Mouse (Mus musculus) cerebellum, postnatal 4 days (tissue): ENCODE results near the gene AC109138.7.

ENCODE experiments used
- DNase-seq, 2 experiments: peaks; one replicate each; pipeline ENCODE4 v3.0.0; 2022; ENCODE audit warnings: low spot score in 2 of 2, mixed read lengths in 1 of 2

AC109138.7 gene

DNA sequence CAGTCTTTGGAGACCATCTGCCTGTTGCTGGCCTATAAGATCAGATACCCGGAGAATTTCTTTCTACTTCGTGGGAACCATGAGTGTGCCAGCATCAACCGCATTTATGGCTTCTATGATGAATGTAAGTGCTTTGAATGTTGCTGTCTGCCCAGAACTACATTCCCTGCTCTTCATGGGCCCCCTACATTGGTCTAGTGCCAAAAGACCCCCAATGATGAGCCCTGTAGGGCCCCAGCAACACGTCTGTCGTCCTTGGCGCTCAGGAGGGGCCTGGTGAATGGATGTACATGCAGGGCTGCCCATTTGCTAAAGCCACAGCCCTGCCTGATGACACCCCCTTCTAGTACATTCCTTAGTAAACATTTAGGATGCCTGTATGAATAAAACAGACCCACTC lies 21.0 kb upstream of the AC109138.7 start:
- no peak for DNase-seq

DNA sequence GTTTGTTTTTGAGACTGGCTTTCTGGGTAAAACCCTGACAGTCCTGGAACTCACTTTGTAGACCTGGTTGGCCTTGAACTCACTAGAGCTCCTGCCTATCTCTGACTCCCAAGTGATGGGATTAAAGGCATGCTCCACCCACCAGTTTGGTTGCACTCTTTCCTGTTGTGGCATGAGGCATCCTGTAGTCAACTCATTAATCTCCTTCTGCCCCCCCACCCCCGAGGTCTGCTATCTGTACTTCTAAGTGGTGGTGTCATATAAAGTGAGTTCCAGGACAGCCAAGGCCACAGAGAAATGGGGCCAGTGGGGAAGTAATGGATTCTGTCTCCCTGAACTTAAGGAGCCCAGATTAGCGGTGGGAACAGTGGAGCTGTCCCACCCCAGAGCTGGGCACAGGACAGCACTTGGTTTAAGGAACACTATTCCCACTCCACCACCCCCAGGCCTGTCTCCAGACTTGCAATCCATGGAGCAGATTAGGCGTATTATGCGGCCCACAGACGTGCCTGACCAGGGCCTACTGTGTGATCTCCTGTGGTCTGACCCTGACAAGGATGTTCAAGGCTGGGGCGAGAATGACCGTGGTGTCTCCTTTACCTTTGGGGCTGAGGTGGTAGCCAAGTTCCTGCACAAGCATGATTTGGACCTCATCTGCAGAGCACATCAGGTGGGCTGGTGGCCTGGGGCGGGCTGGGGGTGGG lies 20.0 kb upstream of the AC109138.7 start:
- DNase-seq, result no peak

DNA sequence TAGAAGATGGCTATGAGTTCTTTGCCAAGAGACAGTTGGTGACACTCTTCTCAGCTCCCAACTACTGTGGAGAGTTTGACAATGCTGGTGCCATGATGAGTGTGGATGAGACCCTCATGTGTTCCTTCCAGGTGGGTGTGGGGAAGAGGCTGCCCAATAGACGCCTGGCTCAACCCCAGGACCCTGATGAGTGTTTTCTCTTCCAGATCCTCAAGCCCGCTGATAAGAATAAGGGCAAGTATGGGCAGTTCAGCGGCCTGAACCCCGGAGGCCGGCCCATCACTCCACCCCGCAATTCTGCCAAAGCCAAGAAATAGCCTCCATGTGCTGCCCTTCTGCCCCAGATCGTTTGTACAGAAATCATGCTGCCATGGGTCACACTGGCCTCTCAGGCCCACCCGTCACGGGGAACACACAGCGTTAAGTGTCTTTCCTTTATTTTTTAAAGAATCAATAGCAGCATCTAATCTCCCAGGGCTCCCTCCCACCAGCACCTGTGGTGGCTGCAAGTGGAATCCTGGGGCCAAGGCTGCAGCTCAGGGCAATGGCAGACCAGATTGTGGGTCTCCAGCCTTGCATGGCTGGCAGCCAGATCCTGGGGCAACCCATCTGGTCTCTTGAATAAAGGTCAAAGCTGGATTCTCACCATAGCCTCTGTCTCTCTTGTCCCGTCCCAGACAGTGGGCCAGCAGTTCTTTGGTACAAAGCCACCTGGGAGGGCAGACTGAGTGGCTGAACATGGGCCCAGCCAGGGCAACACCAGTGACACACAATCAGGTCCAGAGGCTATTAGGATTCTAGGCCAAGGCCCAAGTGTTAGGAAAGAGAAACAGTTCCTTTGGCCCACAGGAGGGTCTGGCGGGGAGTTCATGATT lies 19.1 kb upstream of the AC109138.7 start:
- DNase-seq, result peak in 1 of 2 experiments; percentile 89

DNA sequence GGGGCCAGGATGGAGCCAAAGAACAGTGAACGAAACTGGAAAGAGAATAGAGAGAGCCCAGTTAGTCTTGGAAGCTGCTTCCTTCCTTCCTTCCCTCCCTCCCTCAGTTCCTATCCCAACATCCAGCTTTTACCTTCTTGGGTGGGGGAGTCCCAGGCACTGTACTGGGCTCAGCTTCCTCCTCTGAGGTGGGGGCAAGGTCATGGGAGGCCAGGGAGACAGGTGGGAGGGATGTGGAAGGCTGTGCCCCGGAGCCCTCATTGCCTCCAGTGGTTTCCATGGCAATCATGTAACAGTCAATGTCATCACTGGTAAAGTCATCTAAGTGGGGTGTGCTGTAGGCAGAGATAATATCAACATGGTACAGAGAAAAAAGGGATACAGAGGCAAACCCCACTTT lies 18.1 kb upstream of the AC109138.7 start:
- DNase-seq, result no peak

DNA sequence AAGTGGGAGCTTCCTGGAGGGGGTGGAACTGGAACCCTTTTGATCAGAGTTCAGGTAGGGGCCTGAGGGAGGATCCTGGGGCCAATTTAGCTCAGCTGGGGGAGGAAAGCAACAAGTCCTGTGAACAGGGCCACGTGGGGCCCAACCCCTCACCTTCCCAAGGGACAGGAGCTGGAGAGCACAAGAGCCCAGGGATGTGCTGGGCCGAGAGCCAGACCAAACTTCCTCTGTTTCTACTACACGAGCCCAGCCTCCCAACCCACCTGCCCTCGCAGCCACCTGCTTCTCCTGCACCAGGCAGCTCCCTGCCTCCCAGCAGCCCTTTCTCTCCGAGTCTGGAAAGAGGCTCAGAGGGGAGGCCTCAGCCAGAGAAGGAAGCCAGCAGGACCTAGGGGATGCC lies 17.6 kb upstream of the AC109138.7 start:
- DNase-seq, result no peak

DNA sequence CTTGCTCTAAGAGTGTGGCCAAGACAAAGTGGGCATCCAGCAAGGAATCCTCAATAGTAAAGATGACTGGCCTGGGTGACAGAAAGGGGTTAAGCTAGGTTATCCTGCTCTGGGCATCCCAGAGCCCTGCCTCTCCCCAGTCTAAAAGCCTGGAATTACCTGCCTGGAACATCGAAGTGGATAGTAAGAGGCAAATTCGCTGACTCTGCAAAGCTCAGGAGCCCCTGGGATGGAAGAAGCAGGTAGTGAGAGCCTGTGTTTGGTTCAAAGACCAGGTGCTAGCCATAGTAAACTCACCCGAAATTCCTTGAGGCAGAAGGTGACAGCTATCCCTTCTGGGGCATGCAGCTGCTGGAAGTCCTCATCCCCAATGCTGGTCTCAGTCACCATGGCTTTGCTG lies 17.0 kb upstream of the AC109138.7 start:
- no peak for DNase-seq

DNA sequence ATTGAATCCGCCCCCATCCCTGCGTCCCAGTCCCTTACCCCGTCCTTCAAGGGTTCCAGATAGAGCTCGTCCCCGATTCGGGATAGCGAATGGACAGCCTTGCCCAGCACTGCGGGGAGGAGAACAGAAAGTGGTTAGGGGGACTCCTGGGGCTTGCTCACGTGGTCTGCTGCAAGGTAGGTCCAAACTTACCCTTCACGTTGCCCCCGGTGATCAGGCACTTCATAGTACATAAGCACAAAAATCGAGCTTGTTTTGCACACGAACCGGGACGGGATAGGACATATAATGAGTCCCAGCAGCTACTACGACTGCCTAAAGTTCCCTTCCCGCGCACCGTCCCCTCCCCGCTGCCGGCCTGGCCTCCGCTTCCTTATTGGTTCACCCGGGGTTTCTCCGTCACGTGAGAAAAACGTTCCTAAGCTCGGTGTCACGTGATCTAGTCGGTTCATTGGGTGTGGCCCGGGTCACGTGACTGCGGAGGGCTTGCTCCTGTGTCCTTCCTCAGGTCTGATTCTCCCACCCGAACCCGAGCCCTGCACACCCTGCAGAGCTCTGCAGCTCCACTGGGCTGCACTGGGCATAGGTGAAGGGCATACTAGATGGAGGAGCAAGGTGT lies 12.8 kb upstream of the AC109138.7 start, which contains the start of gene Rad9a:
Gene Rad9a (minus strand): TSS at position 372 of the 619 bp plus-strand sequence.
- peak; percentile 79 to 93 for DNase-seq

DNA sequence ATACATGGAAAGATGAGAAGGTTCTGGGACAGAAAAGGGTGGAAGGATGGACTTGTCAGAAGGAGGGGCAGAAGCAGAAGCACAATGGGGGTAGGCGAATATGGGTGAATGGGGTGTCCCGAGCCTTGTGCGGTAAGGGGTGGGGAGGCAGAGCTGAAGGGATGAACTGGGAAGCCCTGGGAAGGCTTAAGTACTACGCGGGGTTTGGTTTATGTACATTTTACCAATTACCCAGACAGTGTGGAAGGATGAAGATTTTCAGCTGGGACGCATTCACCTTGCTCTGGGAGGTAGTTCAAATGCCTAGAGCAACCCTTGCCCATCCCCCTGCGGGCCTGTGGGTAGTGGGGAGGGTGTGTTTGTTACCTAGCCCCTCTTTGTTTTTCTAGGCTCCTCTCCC lies 12.0 kb upstream of the AC109138.7 start:
- DNase-seq, result no peak

DNA sequence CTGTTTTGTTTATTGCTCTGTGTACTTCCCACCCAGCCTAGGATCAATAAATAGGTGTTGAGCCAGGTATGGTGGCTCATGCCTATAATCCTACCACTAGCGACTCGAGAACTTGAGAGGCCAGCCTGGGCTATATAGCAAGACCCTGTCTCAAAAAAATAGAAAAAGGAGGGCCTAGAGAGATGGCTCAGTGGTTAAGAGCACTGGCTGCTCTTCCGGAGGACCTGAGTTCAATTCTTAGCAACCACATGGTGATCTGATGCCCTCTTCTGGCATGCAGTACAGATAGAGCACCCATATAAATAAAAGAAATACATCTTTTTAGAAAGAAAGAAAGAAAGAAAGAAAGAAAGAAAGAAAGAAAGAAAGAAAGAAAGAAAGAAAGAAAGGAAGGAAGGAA lies 11.0 kb upstream of the AC109138.7 start:
- no peak for DNase-seq

DNA sequence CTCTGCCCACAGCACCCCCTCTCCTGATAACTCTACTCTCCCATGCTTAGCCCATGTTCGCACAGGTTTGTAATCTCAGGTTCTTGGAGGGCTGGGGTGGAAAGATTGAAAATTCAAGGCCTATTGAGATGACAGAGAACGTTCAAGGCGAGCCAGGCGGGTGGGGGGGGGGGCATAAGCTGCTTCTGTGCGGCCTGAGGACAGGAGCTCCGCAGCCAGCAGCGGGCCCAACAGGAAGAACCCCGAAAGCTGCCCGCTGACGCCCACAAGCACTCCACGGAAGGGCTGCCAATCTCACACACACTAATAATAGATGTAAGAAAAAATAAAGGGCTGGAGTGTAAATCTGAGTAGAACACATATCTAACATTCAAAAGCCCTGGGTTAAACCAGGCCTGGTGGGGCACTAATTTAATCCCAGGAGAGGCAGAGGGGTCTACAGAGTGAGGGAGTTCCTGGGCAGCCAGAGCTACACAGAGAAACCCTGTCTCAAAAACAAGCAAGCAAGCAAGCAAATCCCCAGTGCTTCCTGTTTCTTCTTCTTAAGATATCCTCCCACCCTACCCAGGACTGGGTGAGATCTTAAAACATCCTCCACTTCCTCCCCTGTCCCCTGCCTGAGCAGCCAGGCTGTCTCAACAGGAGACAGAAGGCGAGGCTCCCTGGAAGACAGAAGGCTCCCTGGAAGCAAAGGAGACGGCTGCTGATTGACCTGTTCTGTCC lies 10.4 kb upstream of the AC109138.7 start:
- no peak for DNase-seq

DNA sequence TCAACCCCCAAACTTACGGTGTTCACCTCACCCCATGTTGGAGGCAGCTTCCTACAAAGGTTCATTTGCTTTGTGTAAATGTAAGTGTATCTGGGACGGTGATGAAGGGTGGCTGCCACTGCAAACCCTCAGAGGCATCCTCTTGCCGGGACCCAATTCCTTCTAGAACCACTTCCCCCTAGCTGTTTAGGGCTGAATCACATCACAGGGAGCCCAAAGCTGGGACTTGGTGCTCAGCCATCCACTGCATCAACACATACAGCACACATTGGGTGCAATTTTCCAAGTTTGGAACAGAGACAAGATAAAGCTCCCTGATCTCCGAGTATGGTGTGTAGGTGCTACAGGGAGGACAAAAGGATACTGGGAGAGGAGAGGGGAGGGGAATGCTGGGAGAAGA lies 9.3 kb upstream of the AC109138.7 start:
- DNase-seq, result no peak

DNA sequence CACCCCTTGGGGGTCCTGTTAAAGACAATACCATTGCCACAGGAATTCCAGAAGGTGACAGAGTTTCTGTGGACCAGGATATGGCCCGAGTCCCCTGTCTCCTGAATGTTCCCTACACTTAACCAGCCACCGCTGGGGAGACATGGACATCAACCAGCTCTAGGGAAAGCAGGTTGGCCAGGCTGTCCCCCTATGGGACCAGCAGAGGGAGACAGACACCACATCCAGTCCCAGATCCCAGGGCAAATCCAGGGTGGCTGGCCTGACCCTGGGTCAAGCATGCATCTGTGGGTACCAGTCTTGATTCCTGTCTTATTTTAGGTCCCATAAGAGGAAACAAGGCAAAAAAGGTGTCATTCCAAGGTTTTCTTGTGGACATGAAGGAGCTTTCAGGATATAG lies 7.2 kb upstream of the AC109138.7 start:
- DNase-seq, result peak in 1 of 2 experiments; percentile 57

DNA sequence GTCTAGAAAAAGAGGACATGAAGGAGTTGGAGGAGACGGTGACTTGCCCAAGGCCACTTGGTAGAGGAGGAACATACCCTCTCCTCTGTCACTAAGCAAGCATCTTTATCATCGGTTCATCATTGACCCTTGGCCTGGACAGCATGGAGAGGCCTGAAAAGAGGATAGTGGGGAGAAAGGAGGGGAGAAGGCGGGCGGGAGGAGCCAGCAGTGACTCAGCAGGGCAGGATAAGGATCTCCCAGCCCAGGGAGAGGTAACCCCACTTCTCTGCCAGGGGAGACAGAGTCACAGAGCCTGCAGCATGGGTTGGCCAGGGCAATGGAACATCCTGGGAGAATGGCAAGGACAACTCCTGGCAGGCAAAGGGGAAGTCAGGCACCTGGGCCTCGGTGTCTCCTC lies 5.6 kb upstream of the AC109138.7 start:
- DNase-seq, result no peak

DNA sequence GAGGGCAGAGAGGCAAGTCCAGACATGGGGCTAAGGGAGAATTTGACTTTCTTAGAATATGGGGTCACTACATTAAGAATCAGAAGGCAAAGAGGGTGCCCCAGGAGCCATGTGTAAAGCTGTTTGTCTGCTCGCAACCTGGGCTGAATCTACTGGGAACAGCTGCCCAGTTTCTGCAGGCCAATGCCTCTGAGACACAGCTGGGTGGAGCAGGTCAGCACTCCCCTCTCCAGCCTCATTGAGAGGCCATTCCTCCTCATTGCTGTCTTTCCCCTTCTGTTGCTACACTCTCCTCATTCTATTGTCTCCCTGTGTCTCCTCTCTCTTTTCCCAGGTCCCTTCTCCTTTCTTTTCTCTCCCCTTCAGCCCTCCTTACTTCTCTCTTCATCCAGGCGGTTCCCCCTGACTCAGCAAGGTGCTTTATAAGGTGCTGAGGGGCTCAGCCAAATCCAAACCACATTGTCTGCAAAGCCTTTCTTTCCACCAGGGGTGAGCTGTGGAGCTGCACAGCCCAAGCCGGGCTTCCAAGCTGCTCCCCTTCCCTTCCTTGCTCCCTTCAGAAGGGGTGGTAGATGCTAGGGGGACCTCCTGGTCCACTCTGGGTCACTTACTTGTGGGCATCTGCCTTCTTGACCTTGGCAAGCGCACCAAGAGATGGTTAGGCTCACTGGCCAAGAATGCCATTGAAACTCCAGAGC lies 2.1 kb upstream of the AC109138.7 start:
- no peak for DNase-seq

DNA sequence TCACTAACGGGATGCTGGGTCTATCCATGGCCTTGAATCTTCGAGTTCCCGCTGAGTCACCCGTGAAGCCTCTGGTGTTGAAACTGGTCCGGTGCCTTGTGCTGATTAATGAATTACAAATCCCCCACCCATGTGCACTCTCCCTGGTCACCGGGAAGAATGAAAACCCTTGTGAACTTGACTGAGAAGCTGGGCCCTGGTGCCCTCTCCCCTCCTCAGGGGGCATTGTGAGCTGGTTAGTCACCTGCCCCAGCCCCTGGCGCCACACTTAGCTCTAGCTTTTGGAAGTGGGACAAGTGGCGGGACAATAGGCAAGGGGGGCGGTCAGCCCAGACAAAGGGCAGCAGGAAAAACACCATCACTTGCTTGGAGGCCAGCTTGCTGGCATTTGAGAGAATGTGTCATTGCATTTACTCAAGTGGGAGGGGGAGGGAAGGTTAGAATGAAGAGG lies 608 bp upstream of the AC109138.7 start:
- no peak for DNase-seq

DNA sequence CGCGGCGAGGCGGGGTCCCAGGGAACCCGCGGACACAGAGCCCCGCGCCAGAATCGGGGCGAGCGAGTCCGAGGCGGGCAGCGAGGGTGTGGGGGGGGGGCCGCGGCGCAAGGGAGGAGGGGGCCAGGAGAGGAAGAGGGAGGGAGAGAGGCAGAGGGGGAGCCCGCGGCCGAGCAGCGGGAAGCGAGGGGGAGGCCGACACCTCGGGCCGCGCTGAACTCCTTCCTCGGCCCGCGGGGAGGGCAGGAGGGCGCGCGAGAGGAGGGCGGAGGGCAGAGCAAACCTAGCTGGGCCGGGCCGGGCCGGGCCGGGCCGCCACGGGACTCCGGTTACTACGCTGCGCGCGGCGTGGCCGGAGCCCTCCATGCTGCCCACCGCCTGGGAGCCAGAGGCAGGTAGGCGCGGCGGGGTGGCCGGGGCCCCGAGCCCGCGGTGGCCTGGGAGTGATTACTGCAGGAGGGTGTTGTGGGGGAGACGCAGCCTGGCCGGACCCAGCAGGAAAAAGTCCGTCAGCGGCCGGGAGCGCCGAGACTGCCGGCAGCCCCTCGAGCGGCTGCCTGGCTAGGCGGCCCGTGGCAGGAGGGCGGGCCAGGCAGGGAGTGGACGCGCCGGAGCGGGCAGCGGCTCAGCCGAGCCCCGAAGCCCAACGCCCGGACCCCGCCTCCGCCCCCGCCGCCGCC lies 754 bp downstream of the AC109138.7 start:
- no peak for DNase-seq

DNA sequence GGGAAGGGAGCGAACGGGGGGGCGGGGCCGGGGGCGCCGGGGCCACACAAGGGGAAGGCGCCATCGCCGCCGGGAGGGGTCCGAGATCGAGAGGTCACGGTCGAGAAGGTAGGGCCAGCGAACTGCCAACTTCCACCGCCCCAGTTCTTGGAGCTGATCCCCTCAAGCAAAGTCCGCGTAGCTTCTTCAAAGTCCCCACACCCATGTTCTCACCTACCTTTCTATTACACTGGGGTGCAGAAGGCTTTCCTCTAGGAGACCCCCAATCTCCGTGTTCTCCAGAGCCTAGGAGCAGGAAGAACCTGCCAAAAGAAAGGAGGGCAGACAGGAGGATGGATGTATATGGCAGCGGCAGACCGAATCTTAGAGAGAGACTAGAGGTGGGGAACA lies 1.3 kb downstream of the AC109138.7 start:
- DNase-seq, result no peak

DNA sequence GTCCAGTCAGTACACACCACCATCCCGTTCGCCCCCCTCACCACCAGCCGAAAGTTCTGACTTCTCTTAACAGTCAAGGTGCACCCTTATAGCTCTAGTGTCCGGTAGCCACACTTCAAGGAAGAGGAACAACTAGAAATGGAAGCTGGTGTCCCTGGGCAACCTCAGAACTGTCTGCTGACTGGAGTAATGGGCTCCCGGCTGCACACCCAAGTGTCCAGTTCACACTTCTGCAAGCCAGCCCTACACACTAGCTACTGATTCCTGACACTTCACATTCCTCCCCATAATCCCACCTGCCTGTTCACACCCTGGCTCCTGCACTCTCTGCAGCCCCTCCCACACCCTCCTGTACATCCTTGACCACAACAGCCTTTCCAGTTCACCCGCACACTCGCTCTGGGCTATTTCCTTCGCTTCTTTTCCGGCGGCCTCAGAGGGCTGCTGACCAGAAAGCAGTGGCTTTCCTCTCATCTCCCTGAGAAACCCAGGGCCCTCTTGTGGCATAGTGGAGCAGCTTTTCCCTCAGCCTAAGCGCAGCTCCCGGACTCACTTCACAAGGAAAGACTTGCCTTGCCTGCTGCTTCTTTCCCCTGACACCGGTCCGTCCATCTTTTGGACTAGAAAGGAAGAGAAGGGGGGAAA lies 2.0 kb downstream of the AC109138.7 start:
- DNase-seq, result peak in 1 of 2 experiments; percentile 35

DNA sequence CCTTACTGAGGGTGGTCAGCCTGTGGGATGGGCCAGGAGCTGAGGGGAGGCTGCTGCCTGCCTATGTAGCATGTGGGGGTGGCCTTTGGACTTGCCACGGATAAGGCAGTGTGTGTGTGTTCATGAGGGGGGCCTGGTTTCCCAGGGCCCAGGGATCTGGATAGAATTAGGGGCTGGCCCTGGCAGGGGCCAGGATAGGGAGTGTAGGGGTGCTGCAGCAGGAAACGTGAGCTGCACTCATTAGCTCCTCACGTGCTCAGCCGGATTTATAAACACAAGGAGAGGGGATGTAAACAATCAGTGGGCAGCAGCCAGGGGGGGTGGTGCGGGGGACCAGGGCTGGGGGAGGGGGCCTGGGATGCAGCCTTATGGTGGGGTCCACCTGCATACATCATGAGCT lies 3.0 kb downstream of the AC109138.7 start:
- DNase-seq, result no peak

DNA sequence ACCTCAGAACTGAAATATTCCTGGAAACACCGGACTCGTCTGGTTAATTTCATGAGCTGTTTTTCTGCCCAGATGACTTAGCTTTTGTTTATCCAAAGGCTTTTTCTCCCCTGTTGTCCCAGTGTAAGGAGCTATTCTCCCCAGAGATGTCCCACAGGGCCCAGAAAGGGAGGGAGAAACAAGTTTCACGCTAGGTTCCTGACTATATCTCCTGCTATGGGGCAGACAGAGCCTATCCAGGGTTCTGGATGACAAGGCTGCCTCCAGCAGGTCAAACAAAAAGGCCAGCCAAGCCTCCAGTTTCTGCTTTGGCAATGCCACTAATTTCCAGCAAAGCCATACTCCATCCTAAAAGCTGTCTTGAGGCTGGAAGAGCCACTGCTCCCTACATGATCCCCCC lies 3.7 kb downstream of the AC109138.7 start:
- DNase-seq, result no peak
